Mouse (Mus musculus) hindbrain, embryonic 10.5 days (tissue): ENCODE results near the gene Hcrtr1. TPM values are rescaled to one million over a fixed set of nuclear protein-coding genes. Genes with fewer than 3 reads are reported as not detected.

Source experiments
- DNase-seq: peaks from one replicate; pipeline ENCODE4 v3.0.0-alpha.2; 2017; ENCODE audit warnings: low spot score
- H3K27ac ChIP-seq: fragments of 300-500 bp; sonication (generic); 2 replicates; pipeline ENCODE4 v1.5.1; 2016; ENCODE audit warnings: mild to moderate bottlenecking, moderate library complexity
- H3K27me3 ChIP-seq: fragments of 300-500 bp; sonication (generic); 2 replicates; pipeline ENCODE4 v1.6.1; 2016; ENCODE audit warnings: mild to moderate bottlenecking; ENCODE audit not compliant: poor library complexity, insufficient read depth, severe bottlenecking
- H3K36me3 ChIP-seq: fragments of 300-500 bp; sonication (generic); 2 replicates; pipeline ENCODE4 v1.6.1; 2016; ENCODE audit warnings: mild to moderate bottlenecking, moderate library complexity
- H3K4me1 ChIP-seq: fragments of 300-500 bp; sonication (generic); replicated peaks from 2 replicates; pipeline ENCODE4 v1.6.1; 2016; ENCODE audit warnings: mild to moderate bottlenecking
- H3K4me3 ChIP-seq: fragments of 300-500 bp; sonication (generic); 2 replicates; pipeline ENCODE4 v1.5.1; 2016; ENCODE audit warnings: mild to moderate bottlenecking, moderate library complexity
- H3K9me3 ChIP-seq: fragments of 300-500 bp; sonication (generic); 2 replicates; pipeline ENCODE4 v1.6.1; 2016; ENCODE audit warnings: mild to moderate bottlenecking, moderate library complexity
- WGBS: fragments of 180-500 bp; shearing (Covaris S2); methylation state at CpG from one replicate; pipeline ENCODE4 v1.1.7; 2016; 5-methylcytosine and 5-hydroxymethylcytosine counted together
- polyA plus RNA-seq: library from polyadenylated mRNA; unstranded; fragments of >200 nt; fragmentation: Nextera tagmentation; extraction: Ambion mirVana; gene quantifications from 2 replicates; pipeline ENCODE4 v1.2.1, GENCODE M21; 2016

Hcrtr1 gene
- polyA plus RNA-seq, 1 experiment from 2014 or later: 0.85 TPM

DNA sequence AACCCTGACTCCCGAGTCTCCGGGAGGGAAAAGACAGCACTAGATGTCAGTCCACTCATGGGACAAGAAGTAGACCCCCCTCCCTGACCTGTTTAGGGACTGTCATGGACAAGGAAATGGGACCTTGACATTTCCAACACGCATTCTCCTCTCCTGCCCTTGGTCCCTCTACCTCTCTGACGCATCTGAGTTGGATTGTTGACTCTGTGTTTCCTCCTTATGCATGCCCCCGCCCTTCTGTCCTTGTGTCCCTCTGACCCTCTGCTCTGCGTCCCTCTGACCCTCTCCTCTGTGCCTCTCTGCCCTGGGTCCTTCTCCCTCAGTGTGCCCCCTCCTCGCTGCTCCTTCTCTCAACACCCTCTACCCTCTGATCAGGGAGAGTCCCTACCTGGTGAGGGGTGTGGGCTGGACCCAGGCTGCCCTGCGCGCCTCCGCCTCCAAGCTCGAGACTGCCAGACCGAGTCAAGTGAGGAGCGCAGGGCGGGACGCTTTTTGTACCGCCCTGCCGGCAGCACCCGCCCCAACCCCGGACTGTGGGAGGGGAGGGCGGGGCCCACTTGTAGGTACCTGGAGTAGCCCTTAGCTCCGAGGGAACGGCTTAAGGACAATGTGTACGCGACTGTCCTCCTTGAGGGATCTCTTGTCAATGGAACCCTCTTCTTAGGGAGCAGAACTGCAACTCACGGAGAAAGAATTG lies 35.3 kb upstream of the Hcrtr1 start:
- Histone ChIP-seq H3K36me3 (no peaks in the 10 kb centered on the region), H3K27me3 (peaks cover 71% of the 10 kb centered on the region), H3K27ac (peak overlapping the region; percentile 75), H3K9me3 (no peaks in the 10 kb centered on the region), H3K4me1 (peaks cover 65% of the 10 kb centered on the region), H3K4me3 (peak overlapping the region; percentile 41)
- DNase-seq: peak; percentile 47
- WGBS: 3% methylated on average over 25 of the region's 25 CpGs

DNA sequence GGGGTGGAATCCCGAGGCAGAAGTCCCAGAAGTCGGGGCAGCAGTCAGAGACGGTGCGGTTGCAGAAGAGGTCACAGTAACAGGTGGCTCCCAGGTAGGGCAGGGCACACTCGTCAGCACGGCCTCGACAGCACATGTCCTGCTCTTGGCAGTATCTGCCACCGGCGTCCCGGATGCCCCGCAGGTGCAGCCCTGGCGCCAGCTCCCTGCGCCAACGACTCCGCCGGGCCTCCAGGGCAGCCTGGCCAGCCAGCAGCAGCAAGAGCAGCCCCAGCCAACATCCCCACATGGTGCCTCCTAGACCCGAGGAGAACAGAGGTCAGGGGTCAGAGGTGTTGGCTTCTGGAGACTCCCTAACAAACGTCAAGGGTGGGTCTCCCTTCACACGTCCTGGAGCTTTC lies 34.8 kb upstream of the Hcrtr1 start:
- 36% methylated on average over 19 of the region's 19 CpGs for WGBS
- Histone ChIP-seq H3K27ac (peak overlapping the region; percentile 75; the same call in 1 of the 2 replicates), H3K4me3 (peak overlapping the region; percentile 41), H3K4me1 (peaks cover 71% of the 10 kb centered on the region), H3K27me3 (peaks cover 69% of the 10 kb centered on the region), H3K36me3 (no peaks in the 10 kb centered on the region), H3K9me3 (no peaks in the 10 kb centered on the region)
- no peak for DNase-seq

DNA sequence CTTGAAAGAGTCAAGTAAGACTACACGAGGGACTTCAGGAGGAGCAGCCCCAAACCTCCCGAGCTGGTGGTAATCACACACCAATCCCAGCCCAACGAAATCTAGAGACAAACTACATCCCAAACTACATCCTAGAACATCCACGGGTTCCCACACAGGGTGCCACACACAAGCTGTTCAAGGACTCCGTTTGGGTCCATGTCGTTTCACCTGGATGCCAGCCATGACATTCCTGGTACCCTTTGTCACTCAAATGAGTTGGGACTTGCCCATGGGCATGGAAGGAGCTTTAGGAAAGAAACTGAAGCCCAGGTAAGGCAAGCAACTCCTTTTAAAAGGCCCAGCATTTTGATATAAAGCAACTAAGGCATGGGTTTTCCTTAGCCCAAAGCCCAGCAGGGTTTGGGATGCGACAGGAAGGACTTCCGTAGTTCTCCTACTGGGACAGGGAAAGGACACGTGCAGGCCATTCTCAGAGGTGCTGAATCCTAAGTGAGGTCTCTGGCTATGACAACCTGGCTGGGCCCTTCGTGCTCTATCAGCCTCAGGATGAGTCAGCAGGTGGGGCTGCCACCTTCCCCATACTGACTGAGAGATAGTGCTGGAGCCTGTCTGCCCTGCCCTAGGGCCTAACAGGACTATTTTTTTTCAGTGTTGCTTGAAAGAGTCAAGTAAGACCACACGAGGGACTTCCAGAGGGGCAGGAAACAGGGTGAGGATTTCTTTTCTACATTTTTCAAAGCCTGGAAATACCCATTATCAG lies 34.1 kb upstream of the Hcrtr1 start:
- Histone ChIP-seq H3K36me3 (no peaks in the 10 kb centered on the region), H3K4me3 (peak overlapping the region; percentile 41; the same call in 1 of the 2 replicates), H3K27me3 (peaks cover 70% of the 10 kb centered on the region), H3K27ac (peak overlapping the region; percentile 75; the same call in 1 of the 2 replicates), H3K4me1 (peaks cover 78% of the 10 kb centered on the region), H3K9me3 (no peaks in the 10 kb centered on the region)
- 71% methylated on average over 11 of the region's 11 CpGs for WGBS
- no peak for DNase-seq

DNA sequence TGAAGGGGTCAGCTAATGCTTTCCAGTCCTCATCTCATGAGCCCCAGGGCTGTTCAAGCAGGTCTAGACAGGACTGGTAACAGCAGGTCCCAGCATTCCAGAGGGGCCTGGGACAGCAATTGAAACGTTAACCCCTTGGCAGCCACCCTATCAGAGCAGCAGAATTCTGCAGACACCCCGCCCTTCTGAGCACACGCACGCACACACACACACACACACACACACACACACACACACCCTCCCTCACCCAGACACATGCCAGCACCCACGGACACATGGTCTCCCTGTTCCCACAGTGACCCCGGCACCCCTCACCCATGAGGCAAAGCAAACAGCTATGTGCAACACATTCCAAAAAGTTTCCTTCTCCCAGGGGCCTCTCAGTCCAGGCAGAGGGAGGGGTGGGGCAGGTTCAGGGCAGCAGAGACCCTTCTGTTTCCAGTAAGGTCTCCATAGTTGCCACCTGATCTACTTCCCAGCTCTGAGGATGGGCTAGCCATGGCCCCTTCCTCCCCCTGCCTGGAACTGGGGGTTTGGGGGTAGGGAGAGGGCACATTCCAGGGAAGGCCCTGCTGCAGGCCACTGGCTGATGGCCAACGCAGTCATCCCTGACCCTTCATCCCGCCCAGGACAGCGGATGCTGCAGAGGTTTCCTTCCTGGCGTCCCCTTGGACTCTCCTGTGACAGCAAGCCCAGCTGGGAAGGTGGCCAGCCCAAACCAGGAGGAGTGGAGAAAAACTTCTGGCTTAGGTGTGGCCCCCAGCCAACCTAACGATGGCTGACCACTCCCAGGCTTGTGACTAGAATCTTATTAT lies 33.0 kb upstream of the Hcrtr1 start:
- DNase-seq: peak; percentile 53
- Histone ChIP-seq H3K27me3 (peaks cover 70% of the 10 kb centered on the region), H3K9me3 (no peaks in the 10 kb centered on the region), H3K4me3 (no peak overlapping the region), H3K4me1 (peaks cover 80% of the 10 kb centered on the region), H3K27ac (peak overlapping the region; percentile 69), H3K36me3 (no peaks in the 10 kb centered on the region)
- 63% methylated on average over 11 of the region's 11 CpGs for WGBS

DNA sequence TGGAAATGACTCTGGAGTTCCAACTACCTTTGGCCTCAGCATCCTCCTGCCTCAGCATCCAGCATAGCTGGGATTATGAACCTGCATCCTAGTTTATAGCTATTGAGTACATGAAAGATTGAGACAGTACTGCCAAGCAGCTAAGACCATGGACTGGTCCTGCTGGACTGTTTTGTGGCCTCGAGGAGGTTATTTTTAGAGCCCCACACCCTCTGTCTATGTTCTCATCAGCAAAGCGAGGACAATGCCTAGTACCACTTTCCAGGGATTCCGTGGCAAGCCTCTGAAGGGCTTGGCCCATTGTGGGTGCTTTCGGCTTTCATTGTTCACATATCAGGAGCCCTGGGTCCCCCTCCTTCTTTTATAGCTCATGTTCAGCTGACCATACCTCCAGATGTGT lies 31.2 kb upstream of the Hcrtr1 start:
- Histone ChIP-seq H3K27ac (no peak overlapping the region), H3K4me3 (no peak overlapping the region), H3K36me3 (no peaks in the 10 kb centered on the region), H3K27me3 (peaks cover 70% of the 10 kb centered on the region), H3K4me1 (peaks cover 72% of the 10 kb centered on the region), H3K9me3 (no peaks in the 10 kb centered on the region)
- WGBS: 90% methylated on average over 4 of the region's 4 CpGs
- DNase-seq: no peak

DNA sequence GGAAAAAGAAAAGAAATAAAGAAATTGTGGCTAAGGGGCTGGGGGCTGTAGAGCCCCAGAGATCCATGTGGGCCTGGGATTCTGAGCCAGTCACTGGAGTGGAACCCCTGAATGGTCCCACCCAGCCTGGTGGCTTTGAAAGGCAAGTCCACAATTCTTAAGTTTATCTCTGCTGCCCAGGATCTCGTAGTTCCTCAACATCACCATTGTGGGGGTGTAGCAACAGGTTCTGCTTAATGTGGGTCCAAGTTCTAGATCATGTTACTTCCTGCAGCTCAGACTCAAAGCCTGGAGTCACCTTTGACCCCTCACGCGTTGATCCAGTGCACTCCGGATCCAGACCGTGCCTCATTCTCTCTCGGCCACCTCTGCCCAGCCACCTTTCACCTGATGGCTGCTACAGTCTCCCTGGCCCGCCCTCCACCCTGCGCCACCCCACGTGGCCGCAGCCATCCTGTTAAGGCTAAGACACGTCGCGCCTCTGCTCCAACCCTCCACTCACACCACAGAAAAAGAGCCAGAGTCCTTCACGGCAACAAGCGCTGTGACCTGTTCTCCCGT lies 30.3 kb upstream of the Hcrtr1 start:
- Histone ChIP-seq H3K4me3 (no peak overlapping the region), H3K4me1 (peaks cover 63% of the 10 kb centered on the region), H3K9me3 (no peaks in the 10 kb centered on the region), H3K27me3 (peaks cover 70% of the 10 kb centered on the region), H3K27ac (no peak overlapping the region), H3K36me3 (no peaks in the 10 kb centered on the region)
- no peak for DNase-seq
- 77% methylated on average over 16 of the region's 16 CpGs for WGBS

DNA sequence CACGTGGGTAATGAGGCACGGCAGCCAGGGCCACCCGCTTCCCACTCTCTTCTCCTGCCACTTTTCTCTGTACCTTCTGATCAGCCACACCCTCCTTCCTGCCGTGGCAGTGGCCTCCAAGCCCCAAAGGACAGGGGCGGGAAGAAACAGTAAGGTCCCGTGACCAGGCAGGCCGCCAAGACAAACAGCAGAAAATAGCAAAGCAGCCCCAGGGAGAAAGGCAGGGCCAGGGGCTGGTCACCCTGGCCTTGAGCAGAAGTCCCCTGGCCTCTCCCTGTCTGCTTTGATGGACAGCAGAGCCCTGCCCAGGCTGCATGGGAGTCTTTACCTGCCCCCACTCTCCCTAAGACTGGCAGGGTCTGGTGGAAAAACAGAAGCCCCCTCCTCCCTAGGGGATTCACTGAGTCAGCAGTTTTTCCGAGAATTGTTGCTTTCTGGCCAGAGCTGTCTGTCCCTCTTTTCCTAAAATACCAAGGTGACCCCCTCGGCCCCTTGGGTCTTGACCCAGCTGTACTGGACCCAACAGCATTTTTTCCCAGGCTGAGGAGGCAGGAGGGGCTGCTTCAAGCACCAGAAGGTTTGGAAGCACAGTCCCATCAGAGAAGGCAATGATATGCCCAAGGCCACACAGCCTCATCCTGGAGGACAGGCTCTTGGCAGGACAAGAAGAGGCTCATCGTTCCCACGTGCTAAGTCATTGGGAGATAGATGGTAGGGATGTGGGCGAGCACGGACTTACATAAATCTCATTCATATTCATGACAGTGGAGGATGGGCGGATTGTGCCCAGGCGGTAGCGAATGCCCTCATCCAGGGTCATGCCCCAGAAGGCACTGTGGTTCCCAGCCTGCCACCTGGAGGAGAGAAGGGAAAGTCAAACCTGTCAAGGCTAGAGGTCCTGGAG lies 29.4 kb upstream of the Hcrtr1 start:
- H3K27ac ChIP-seq: peak overlapping the region; percentile 66
- peak; percentile 45 for DNase-seq

DNA sequence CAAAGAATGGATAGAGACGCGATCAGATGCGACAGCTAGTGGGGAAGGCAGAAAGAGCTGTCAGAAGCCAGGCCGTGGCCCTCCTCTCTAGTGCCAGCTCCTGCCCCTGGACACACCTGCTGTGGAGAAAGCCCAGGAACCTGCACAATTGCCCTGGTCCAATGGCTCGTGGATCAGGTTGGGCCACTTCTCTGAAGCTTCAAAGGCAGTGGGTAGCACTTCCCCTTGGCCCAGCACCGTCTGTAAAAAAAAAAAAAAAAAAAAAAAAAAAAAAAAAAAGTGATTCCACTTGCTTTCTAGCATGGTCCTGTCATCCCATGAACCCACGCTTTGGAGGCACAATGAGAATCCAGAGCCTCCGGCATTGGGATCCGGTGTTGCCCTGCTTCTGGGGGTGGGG lies 28.7 kb upstream of the Hcrtr1 start:
- peak overlapping the region; percentile 66 for H3K27ac ChIP-seq
- 45% methylated on average over 9 of the region's 9 CpGs for WGBS
- H3K9me3 ChIP-seq: no peaks in the 10 kb centered on the region
- H3K36me3 ChIP-seq: no peaks in the 10 kb centered on the region
- peaks cover 70% of the 10 kb centered on the region for H3K27me3 ChIP-seq
- no peak for DNase-seq
- H3K4me3 ChIP-seq: peak overlapping the region; percentile 20; the same call in 1 of the 2 replicates
- peaks cover 64% of the 10 kb centered on the region for H3K4me1 ChIP-seq

More for the DNA sequence above, 29.4 kb upstream of the Hcrtr1 start:
- Histone ChIP-seq H3K4me3 (no peak overlapping the region; the same call in 1 of the 2 replicates), H3K4me1 (peaks cover 60% of the 10 kb centered on the region), H3K27me3 (peaks cover 70% of the 10 kb centered on the region), H3K36me3 (no peaks in the 10 kb centered on the region), H3K9me3 (no peaks in the 10 kb centered on the region)
- 34% methylated on average over 16 of the region's 16 CpGs for WGBS

DNA sequence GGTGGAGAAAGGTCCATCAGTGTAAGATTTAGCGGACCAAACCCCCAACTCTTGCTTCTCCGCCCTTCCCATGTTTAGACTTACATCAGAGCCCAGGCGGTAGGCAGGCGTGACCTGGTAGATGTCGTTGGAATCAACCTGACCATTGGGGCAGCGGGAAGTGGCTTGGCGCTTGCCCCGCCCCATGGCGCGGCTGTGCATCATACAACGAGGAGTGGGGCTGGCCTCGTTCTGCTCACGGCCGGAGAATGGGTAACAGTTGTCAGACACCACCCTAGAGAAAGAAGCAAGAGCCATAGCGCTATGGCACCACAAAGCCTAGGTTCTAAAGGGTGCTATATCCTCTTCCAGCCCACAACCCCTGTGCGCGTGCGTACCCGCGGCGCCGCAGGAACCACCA lies 28.2 kb upstream of the Hcrtr1 start:
- Histone ChIP-seq H3K4me1 (peaks cover 60% of the 10 kb centered on the region), H3K27me3 (peaks cover 71% of the 10 kb centered on the region), H3K9me3 (no peaks in the 10 kb centered on the region), H3K4me3 (peak overlapping the region; percentile 20), H3K36me3 (no peaks in the 10 kb centered on the region), H3K27ac (peak overlapping the region; percentile 25; the same call in 1 of the 2 replicates)
- no peak for DNase-seq
- WGBS: 45% methylated on average over 22 of the region's 22 CpGs

DNA sequence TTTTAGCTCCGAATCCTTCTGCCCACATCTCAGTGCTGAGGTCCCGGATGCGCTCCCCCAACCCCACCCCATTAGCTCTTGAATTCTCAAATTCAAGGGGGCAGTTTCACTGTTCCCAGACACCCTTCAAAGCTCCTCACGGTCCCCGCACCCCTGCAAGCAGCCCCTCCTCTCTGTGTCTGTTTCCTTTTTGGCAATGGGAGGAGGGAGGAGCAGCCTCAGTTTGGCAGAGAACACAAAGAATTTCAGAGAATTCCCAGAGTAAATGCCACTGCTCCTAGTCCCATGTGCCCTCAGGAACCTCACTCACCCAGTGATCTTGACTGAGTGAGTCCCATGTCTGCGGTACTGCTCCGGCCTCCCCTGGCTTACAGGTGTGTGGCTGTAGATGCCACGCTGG lies 27.4 kb upstream of the Hcrtr1 start:
- H3K4me1 ChIP-seq: peaks cover 53% of the 10 kb centered on the region
- no peak overlapping the region for H3K27ac ChIP-seq
- DNase-seq: no peak
- no peaks in the 10 kb centered on the region for H3K36me3 ChIP-seq
- no peaks in the 10 kb centered on the region for H3K9me3 ChIP-seq
- WGBS: 73% methylated on average over 8 of the region's 8 CpGs
- H3K27me3 ChIP-seq: peaks cover 71% of the 10 kb centered on the region
- H3K4me3 ChIP-seq: no peak overlapping the region

DNA sequence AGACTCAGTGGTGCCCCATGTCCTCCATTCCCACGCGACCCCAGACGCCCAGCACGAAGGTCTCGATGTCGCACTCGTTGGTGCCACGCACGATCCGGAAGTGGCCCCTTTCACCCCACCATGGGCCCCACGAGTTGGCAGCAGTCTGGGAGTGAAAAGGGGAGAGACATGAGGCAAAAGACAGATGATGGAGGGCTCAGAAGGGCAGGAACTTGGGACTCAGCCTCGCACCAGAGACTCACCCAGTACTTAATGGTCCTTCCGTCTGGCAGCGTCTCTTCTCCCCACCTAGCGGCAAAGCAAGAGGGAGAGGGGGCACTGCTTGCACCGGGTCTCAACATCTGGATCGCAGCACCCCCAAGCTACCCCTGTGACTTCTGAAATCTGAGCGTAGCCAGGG lies 26.9 kb upstream of the Hcrtr1 start:
- H3K27ac ChIP-seq: no peak overlapping the region
- H3K36me3 ChIP-seq: no peaks in the 10 kb centered on the region
- WGBS: 77% methylated on average over 18 of the region's 18 CpGs
- DNase-seq: no peak
- H3K27me3 ChIP-seq: peaks cover 73% of the 10 kb centered on the region
- H3K9me3 ChIP-seq: no peaks in the 10 kb centered on the region
- peaks cover 50% of the 10 kb centered on the region for H3K4me1 ChIP-seq
- H3K4me3 ChIP-seq: no peak overlapping the region
